Mouse (Mus musculus) midbrain, embryonic 10.5 days (tissue): ENCODE measurements around the gene Plcb4. TPM values are rescaled to one million over a fixed set of nuclear protein-coding genes. Genes with fewer than 3 reads are reported as not detected.

ENCODE experiments used
- DNase-seq: peaks from one replicate; pipeline ENCODE4 v3.0.0-alpha.2; 2017; ENCODE audit warnings: low spot score
- H3K27ac ChIP-seq: fragments of 300-500 bp; sonication (generic); replicated peaks from 2 replicates; pipeline ENCODE4 v1.5.1; 2016; ENCODE audit warnings: mild to moderate bottlenecking
- H3K27me3 ChIP-seq: fragments of 300-500 bp; sonication (generic); 2 replicates; pipeline ENCODE4 v1.6.1; 2016; ENCODE audit warnings: low read depth, mild to moderate bottlenecking; ENCODE audit not compliant: poor library complexity, severe bottlenecking
- H3K36me3 ChIP-seq: fragments of 300-500 bp; sonication (generic); 2 replicates; pipeline ENCODE4 v1.6.1; 2016; ENCODE audit warnings: mild to moderate bottlenecking, moderate library complexity
- H3K4me1 ChIP-seq: fragments of 300-500 bp; sonication (generic); 2 replicates; pipeline ENCODE4 v1.6.1; 2016
- H3K4me3 ChIP-seq: fragments of 300-500 bp; sonication (generic); 2 replicates; pipeline ENCODE4 v1.5.1; 2016; ENCODE audit warnings: mild to moderate bottlenecking, moderate library complexity
- H3K9me3 ChIP-seq: fragments of 300-500 bp; sonication (generic); replicated peaks from 2 replicates; pipeline ENCODE4 v1.6.1; 2016; ENCODE audit warnings: mild to moderate bottlenecking
- WGBS: fragments of 180-500 bp; shearing (Covaris S2); methylation state at CpG from one replicate; pipeline ENCODE4 v1.1.7; 2016; 5-methylcytosine and 5-hydroxymethylcytosine counted together
- polyA plus RNA-seq: library from polyadenylated mRNA; unstranded; fragments of >200 nt; fragmentation: Nextera tagmentation; extraction: Ambion mirVana; gene quantifications from 2 replicates; pipeline ENCODE4 v1.2.1, GENCODE M21; 2016

Gene Plcb4
- polyA plus RNA-seq, 1 experiment from 2014 or later = 17.5 TPM

- no peaks in the 10 kb centered on the region for H3K9me3 ChIP-seq
- no peak for DNase-seq
- peaks cover 15% of the 10 kb centered on the region for H3K4me1 ChIP-seq
- no peaks in the 10 kb centered on the region for H3K27me3 ChIP-seq
- no peaks in the 10 kb centered on the region for H3K36me3 ChIP-seq
- no peak overlapping the region for H3K27ac ChIP-seq
- no peak overlapping the region for H3K4me3 ChIP-seq
- WGBS = 91% methylated on average over 6 of the region's 6 CpGs
These were observed 100.8 kb downstream of the Plcb4 start for GRCm38 (mm10) chr2:135759499-135760095.

DNA sequence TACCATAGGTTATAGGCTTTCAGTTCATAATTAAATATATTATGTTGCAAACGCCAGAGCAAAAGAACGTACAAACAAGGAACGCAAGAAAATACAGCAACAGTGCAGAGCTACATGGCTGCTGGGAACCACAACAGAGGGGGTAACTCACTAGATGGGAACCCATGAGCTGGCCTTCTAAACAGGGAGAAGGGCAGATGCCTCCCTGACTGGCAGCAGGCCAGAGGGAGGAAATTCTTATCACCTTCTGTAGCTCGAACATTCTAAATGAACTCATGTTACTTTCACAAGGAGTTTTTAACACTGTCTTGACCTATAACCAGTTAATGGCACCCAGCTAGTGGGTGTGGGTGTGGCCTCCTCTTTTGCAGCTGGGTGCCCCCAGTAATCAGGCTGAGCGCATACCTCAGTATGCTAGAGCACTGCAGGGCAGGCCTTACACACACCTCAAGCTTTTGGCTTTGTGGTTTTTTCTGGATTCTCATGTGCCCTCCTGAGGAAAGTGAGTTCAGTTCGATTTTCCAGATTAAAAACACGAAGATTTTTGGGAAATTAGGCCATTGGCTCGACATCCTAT, 102.5 kb downstream of the Plcb4 start:
- DNase-seq = no peak
- H3K27me3 ChIP-seq = no peaks in the 10 kb centered on the region
- no peaks in the 10 kb centered on the region for H3K9me3 ChIP-seq
- peaks cover 25% of the 10 kb centered on the region for H3K4me1 ChIP-seq
- no peak overlapping the region for H3K4me3 ChIP-seq
- WGBS = 89% methylated on average over 8 of the region's 8 CpGs
- H3K27ac ChIP-seq = no peak overlapping the region
- H3K36me3 ChIP-seq = no peaks in the 10 kb centered on the region

DNA sequence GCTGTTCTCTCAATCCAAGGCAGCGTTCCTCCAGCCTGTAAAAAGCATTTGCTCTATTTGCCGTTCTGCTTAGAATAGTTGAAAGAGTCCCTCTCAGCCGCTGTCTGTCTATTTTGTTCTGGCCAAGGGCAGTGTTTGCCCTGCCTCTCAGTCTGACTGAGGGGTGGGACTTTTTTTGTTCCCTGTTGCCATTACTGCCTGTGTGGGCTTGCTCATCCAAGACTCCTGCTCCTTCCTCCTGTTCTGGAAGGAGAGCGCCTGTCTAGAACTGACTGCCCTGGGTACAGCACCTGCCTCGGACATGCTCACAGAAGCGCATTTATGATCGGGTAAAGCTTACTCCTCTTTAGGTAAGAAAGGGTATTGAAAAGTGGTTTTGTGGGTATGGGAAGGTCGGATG, 105.9 kb downstream of the Plcb4 start:
- H3K4me1 ChIP-seq = peaks cover 45% of the 10 kb centered on the region
- H3K27me3 ChIP-seq = no peaks in the 10 kb centered on the region
- H3K27ac ChIP-seq = peak overlapping the region; percentile 61
- no peaks in the 10 kb centered on the region for H3K9me3 ChIP-seq
- H3K4me3 ChIP-seq = peak overlapping the region; percentile 17; the same call in 1 of the 2 replicates
- peak; percentile 42 for DNase-seq
- WGBS = 43% methylated on average over 8 of the region's 8 CpGs
- no peaks in the 10 kb centered on the region for H3K36me3 ChIP-seq

- DNase-seq = no peak
- Histone ChIP-seq H3K36me3 (no peaks in the 10 kb centered on the region), H3K27ac (peak overlapping the region; percentile 13; the same call in 1 of the 2 replicates), H3K9me3 (no peaks in the 10 kb centered on the region), H3K4me3 (no peak overlapping the region), H3K27me3 (no peaks in the 10 kb centered on the region), H3K4me1 (peaks cover 45% of the 10 kb centered on the region)
- WGBS = 91% methylated on average over 6 of the region's 6 CpGs
These were observed 107.8 kb downstream of the Plcb4 start for GRCm38 (mm10) chr2:135766471-135767063.

GRCm38 (mm10) chr2:135767535-135767934, 108.7 kb downstream of the Plcb4 start:
- Histone ChIP-seq H3K36me3 (no peaks in the 10 kb centered on the region), H3K4me3 (no peak overlapping the region), H3K27ac (0 out of 2 replicates have a peak overlapping the region, but pooled peaks have one; percentile 42), H3K27me3 (no peaks in the 10 kb centered on the region), H3K4me1 (peaks cover 45% of the 10 kb centered on the region), H3K9me3 (no peaks in the 10 kb centered on the region)
- no peak for DNase-seq
- 82% methylated on average over 5 of the region's 5 CpGs for WGBS

GRCm38 (mm10) chr2:135769701-135770100, 110.9 kb downstream of the Plcb4 start:
- DNase-seq = no peak
- Histone ChIP-seq H3K36me3 (no peaks in the 10 kb centered on the region), H3K4me3 (no peak overlapping the region), H3K27me3 (no peaks in the 10 kb centered on the region), H3K4me1 (peaks cover 39% of the 10 kb centered on the region), H3K9me3 (no peaks in the 10 kb centered on the region), H3K27ac (no peak overlapping the region)
- 92% methylated on average over 8 of the region's 8 CpGs for WGBS

GRCm38 (mm10) chr2:135770226-135770625, 111.4 kb downstream of the Plcb4 start:
- 93% methylated on average over 9 of the region's 9 CpGs for WGBS
- Histone ChIP-seq H3K27me3 (no peaks in the 10 kb centered on the region), H3K36me3 (no peaks in the 10 kb centered on the region), H3K9me3 (no peaks in the 10 kb centered on the region), H3K27ac (no peak overlapping the region), H3K4me1 (peaks cover 33% of the 10 kb centered on the region), H3K4me3 (no peak overlapping the region)
- no peak for DNase-seq

DNA sequence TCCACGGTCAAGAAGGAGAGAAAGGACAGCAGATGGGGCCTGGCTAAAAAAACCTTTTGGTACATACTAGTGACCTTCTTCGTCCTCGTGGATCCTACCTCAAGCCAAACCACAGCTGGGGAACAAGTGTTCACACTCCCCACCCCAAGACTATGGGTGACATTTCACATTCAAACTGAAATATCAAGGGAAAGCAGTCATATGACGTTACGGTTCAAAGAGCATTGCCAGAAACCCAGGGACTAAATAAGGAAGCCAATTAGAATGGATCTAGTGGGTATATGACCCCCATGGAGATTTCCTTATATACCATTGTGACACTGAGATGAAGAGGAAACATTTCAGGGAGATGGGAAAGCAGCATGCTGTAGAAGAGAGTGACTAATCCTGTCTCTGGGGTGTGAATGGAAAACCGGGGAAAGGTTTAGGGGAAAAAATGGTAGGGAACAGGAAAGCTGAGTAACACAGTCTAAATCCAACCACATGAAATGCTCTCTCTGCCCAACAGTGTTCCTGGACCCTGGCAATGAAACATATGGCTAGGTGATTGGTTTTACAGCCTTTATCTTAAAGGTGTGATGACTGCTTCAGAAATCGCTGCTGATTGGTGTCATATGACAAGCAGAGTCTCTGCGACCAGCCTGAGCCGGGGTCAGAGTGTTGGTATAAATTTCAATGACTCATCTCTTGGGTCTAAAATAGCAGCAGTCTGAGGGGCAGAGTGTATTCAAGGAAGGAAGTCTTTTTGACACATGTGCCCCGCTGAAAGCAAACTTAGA, 114.6 kb downstream of the Plcb4 start:
- no peak for DNase-seq
- WGBS = 69% methylated on average over 10 of the region's 10 CpGs
- H3K36me3 ChIP-seq = no peaks in the 10 kb centered on the region
- H3K27ac ChIP-seq = no peak overlapping the region
- no peak overlapping the region for H3K4me3 ChIP-seq
- H3K4me1 ChIP-seq = peaks cover 10% of the 10 kb centered on the region; the same call in 1 of the 2 replicates
- H3K9me3 ChIP-seq = no peaks in the 10 kb centered on the region
- no peaks in the 10 kb centered on the region for H3K27me3 ChIP-seq

DNA sequence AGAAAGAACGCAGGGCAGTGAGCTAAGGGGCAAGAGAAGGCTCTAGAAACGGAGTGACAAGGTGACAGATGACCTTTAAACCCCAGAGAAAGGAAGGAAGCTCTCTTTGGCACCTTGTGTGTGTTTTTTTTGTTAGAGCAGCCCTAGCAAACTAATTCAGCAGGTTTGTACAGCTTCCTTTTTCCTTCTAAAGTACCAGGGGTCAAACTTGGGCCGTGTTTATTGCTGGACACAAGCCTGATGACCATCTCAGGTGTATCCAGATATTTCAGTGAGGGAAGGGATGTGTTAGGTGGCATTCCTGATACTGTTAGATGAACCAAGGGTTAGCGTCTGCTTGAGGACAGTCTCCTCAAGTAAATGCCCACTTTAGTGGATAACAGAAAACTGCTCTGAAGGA, 116.2 kb downstream of the Plcb4 start:
- Histone ChIP-seq H3K27me3 (no peaks in the 10 kb centered on the region), H3K27ac (no peak overlapping the region), H3K36me3 (no peaks in the 10 kb centered on the region), H3K4me3 (no peak overlapping the region), H3K9me3 (no peaks in the 10 kb centered on the region), H3K4me1 (peaks cover 10% of the 10 kb centered on the region; the same call in 1 of the 2 replicates)
- WGBS = 79% methylated on average over 4 of the region's 4 CpGs
- no peak for DNase-seq

DNA sequence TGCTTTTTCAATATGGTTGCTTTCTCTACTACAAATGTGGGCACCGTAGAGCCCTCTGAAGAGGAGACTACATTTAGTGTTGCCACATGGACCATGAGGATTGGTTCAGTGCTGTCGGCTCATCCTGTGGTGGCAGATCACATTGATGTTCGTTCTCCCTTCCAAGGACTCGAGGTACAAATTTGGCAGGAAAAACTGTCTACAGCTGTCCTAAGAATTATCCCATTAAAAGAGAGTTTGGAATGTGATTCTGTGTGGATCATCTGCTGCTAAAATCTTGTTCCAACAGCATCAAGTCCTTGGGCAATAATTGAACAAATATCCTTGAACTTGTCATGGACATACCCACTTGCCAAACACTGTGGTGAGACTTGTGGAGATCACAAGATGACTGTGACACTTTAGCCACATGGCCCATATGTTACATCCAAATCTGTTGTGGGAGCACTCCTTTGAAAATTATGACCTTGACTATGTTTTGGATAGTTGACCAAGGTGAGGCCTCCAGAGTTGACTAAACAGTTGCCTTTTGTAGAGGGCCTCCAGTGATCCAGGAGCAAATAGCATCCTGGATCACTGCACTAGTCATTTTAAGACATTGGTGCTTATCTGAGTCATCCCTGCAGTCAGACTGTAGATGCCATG, 117.4 kb downstream of the Plcb4 start:
- H3K27me3 ChIP-seq = no peaks in the 10 kb centered on the region
- H3K9me3 ChIP-seq = no peaks in the 10 kb centered on the region
- H3K27ac ChIP-seq = no peak overlapping the region
- no peaks in the 10 kb centered on the region for H3K36me3 ChIP-seq
- WGBS = 97% methylated on average over 4 of the region's 4 CpGs
- H3K4me1 ChIP-seq = peaks cover 10% of the 10 kb centered on the region; the same call in 1 of the 2 replicates
- H3K4me3 ChIP-seq = no peak overlapping the region
- no peak for DNase-seq

DNA sequence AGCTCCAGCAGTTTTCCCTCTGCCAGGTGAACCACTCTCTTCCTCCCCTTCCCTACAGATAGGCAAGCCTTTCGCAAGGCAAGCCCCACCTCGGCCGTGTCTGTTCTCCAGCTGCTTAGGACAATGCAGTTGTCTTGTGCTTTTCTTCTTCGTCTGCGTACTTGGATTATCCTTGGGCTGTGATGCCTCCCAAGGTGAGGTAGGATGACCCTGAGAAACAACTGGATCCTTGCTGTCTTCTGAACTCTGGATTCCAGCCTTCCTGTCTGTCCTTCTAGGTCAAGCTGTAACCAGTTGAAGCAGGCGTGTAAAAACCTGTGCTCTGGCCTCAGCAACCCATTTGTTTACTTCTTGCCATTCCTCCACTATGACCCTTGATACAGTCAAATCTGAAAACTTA, 122.6 kb downstream of the Plcb4 start:
- Histone ChIP-seq H3K27me3 (no peaks in the 10 kb centered on the region), H3K36me3 (no peaks in the 10 kb centered on the region), H3K9me3 (no peaks in the 10 kb centered on the region), H3K4me1 (peaks cover 3% of the 10 kb centered on the region; the same call in 1 of the 2 replicates), H3K27ac (no peak overlapping the region), H3K4me3 (no peak overlapping the region)
- WGBS = 79% methylated on average over 6 of the region's 6 CpGs
- no peak for DNase-seq

GRCm38 (mm10) chr2:135787415-135787814, 128.6 kb downstream of the Plcb4 start:
- DNase-seq = no peak

More at GRCm38 (mm10) chr2:135787415-135787814, 128.6 kb downstream of the Plcb4 start:
- H3K27ac ChIP-seq = no peak overlapping the region
- H3K4me1 ChIP-seq = peaks cover 13% of the 10 kb centered on the region
- 94% methylated on average over 6 of the region's 6 CpGs for WGBS
- H3K36me3 ChIP-seq = 0 out of 2 replicates have a peak, but pooled peaks cover 3% of the 10 kb centered on the region
- no peaks in the 10 kb centered on the region for H3K27me3 ChIP-seq
- H3K4me3 ChIP-seq = no peak overlapping the region
- no peaks in the 10 kb centered on the region for H3K9me3 ChIP-seq
